Mouse (Mus musculus): ENCODE measurements around the gene Tmem51. TPM values are rescaled to one million over a fixed set of nuclear protein-coding genes. Genes with fewer than 3 reads are reported as not detected.

Gene Tmem51
- polyA plus RNA-seq, 1 experiment from 2014 or later, result 79.0 TPM

GRCm38 (mm10) chr4:142095513-142096241 lies 11.6 kb upstream of the Tmem51 start:
- Histone ChIP-seq H3K9me3 (ENCODE audit: control insufficient read depth, low read length) (no peaks in the 10 kb centered on the region), H3K4me2 (replicated peaks; ENCODE audit: low read depth) (no peak overlapping the region), H3K9ac (ENCODE audit: low read length) (0 out of 2 replicates have a peak overlapping the region, but pooled peaks have one; percentile 4), H3K36me3 (ENCODE audit: control insufficient read depth, insufficient read depth, low read length) (no peaks in the 10 kb centered on the region), H3K27me3 (ENCODE audit: control insufficient read depth, insufficient read depth, low read length) (no peaks in the 10 kb centered on the region), H3K27ac (replicated peaks) (peak overlapping the region; percentile 49; the same call in 1 of the 2 replicates), H3K4me3 (ENCODE audit: low read depth, low read length) (no peak overlapping the region), H3K4me1 (replicated peaks; ENCODE audit: control insufficient read depth, insufficient read depth) (peaks cover 3% of the 10 kb centered on the region)
- peak; percentile 43 for ATAC-seq (ENCODE audit: low FRiP score, low TSS enrichment)
- DNase-seq (ENCODE audit: low spot score), result peak; percentile 80
- TF ChIP-seq CTCF (IDR thresholded peaks at IDR 0.05; ENCODE audit: low read depth) (no peak), EP300 (optimal IDR thresholded peaks at IDR 0.05) (no peak)
- 32% methylated on average over 15 of the region's 15 CpGs for WGBS

GRCm38 (mm10) chr4:142094386-142094785 lies 10.3 kb upstream of the Tmem51 start:
- Histone ChIP-seq H3K9me3 (ENCODE audit: control insufficient read depth, low read length) (no peaks in the 10 kb centered on the region), H3K4me3 (ENCODE audit: low read depth, low read length) (no peak overlapping the region), H3K27ac (replicated peaks) (no peak overlapping the region), H3K4me1 (replicated peaks; ENCODE audit: control insufficient read depth, insufficient read depth) (peaks cover 3% of the 10 kb centered on the region), H3K4me2 (replicated peaks; ENCODE audit: low read depth) (no peak overlapping the region), H3K36me3 (ENCODE audit: control insufficient read depth, insufficient read depth, low read length) (no peaks in the 10 kb centered on the region), H3K9ac (ENCODE audit: low read length) (no peak overlapping the region), H3K27me3 (ENCODE audit: control insufficient read depth, insufficient read depth, low read length) (no peaks in the 10 kb centered on the region)
- no peak for DNase-seq (ENCODE audit: low spot score)
- ATAC-seq (ENCODE audit: low FRiP score, low TSS enrichment), result no peak
- TF ChIP-seq CTCF (IDR thresholded peaks at IDR 0.05; ENCODE audit: low read depth) (no peak), EP300 (optimal IDR thresholded peaks at IDR 0.05) (no peak)
- 78% methylated on average over 11 of the region's 11 CpGs for WGBS

- Histone ChIP-seq H3K27me3 (ENCODE audit: control insufficient read depth, insufficient read depth, low read length) (no peaks in the 10 kb centered on the region), H3K4me1 (replicated peaks; ENCODE audit: control insufficient read depth, insufficient read depth) (no peaks in the 10 kb centered on the region), H3K4me3 (ENCODE audit: low read depth, low read length) (no peak overlapping the region), H3K9ac (ENCODE audit: low read length) (no peak overlapping the region), H3K27ac (replicated peaks) (no peak overlapping the region), H3K4me2 (replicated peaks; ENCODE audit: low read depth) (no peak overlapping the region), H3K36me3 (ENCODE audit: control insufficient read depth, insufficient read depth, low read length) (no peaks in the 10 kb centered on the region), H3K9me3 (ENCODE audit: control insufficient read depth, low read length) (no peaks in the 10 kb centered on the region)
- WGBS, result 76% methylated on average over 2 of the region's 2 CpGs
- no peak for TF ChIP-seq CTCF (IDR thresholded peaks at IDR 0.05; ENCODE audit: low read depth)
- TF ChIP-seq EP300 (optimal IDR thresholded peaks at IDR 0.05), result no peak
- ATAC-seq (ENCODE audit: low FRiP score, low TSS enrichment) (no peak), DNase-seq (ENCODE audit: low spot score) (no peak)
These were observed 7.0 kb upstream of the Tmem51 start for GRCm38 (mm10) chr4:142091100-142091499.

GRCm38 (mm10) chr4:142089966-142090365 lies 5.9 kb upstream of the Tmem51 start:
- Histone ChIP-seq H3K9ac (ENCODE audit: low read length) (no peak overlapping the region), H3K27ac (replicated peaks) (no peak overlapping the region), H3K9me3 (ENCODE audit: control insufficient read depth, low read length) (no peaks in the 10 kb centered on the region), H3K4me1 (replicated peaks; ENCODE audit: control insufficient read depth, insufficient read depth) (no peaks in the 10 kb centered on the region), H3K4me3 (ENCODE audit: low read depth, low read length) (no peak overlapping the region), H3K27me3 (ENCODE audit: control insufficient read depth, insufficient read depth, low read length) (no peaks in the 10 kb centered on the region), H3K4me2 (replicated peaks; ENCODE audit: low read depth) (no peak overlapping the region), H3K36me3 (ENCODE audit: control insufficient read depth, insufficient read depth, low read length) (no peaks in the 10 kb centered on the region)
- TF ChIP-seq CTCF (IDR thresholded peaks at IDR 0.05; ENCODE audit: low read depth) (no peak), EP300 (optimal IDR thresholded peaks at IDR 0.05) (no peak)
- 79% methylated on average over 6 of the region's 6 CpGs for WGBS
- ATAC-seq (ENCODE audit: low FRiP score, low TSS enrichment) (no peak), DNase-seq (ENCODE audit: low spot score) (no peak)

- no peak for TF ChIP-seq EP300 (optimal IDR thresholded peaks at IDR 0.05)
- TF ChIP-seq CTCF (IDR thresholded peaks at IDR 0.05; ENCODE audit: low read depth), result no peak
These were observed 4.7 kb upstream of the Tmem51 start for GRCm38 (mm10) chr4:142088836-142089235.

GRCm38 (mm10) chr4:142088409-142088808 lies 4.3 kb upstream of the Tmem51 start:
- WGBS, result 56% methylated on average over 4 of the region's 4 CpGs
- TF ChIP-seq EP300 (optimal IDR thresholded peaks at IDR 0.05) (no peak), CTCF (IDR thresholded peaks at IDR 0.05; ENCODE audit: low read depth) (no peak)
- Histone ChIP-seq H3K4me2 (replicated peaks; ENCODE audit: low read depth) (no peak overlapping the region), H3K9ac (ENCODE audit: low read length) (no peak overlapping the region), H3K36me3 (ENCODE audit: control insufficient read depth, insufficient read depth, low read length) (no peaks in the 10 kb centered on the region), H3K27ac (replicated peaks) (no peak overlapping the region), H3K4me1 (replicated peaks; ENCODE audit: control insufficient read depth, insufficient read depth) (no peaks in the 10 kb centered on the region), H3K9me3 (ENCODE audit: control insufficient read depth, low read length) (no peaks in the 10 kb centered on the region), H3K4me3 (ENCODE audit: low read depth, low read length) (no peak overlapping the region), H3K27me3 (ENCODE audit: control insufficient read depth, insufficient read depth, low read length) (no peaks in the 10 kb centered on the region)
- DNase-seq (ENCODE audit: low spot score) (no peak), ATAC-seq (ENCODE audit: low FRiP score, low TSS enrichment) (no peak)

More at GRCm38 (mm10) chr4:142088836-142089235, 4.7 kb upstream of the Tmem51 start:
- no peaks in the 10 kb centered on the region for H3K36me3 ChIP-seq (ENCODE audit: control insufficient read depth, insufficient read depth, low read length)
- H3K9ac ChIP-seq (ENCODE audit: low read length), result no peak overlapping the region
- H3K4me1 ChIP-seq (replicated peaks; ENCODE audit: control insufficient read depth, insufficient read depth), result no peaks in the 10 kb centered on the region
- no peak overlapping the region for H3K4me2 ChIP-seq (replicated peaks; ENCODE audit: low read depth)
- DNase-seq (ENCODE audit: low spot score) (no peak), ATAC-seq (ENCODE audit: low FRiP score, low TSS enrichment) (no peak)
- no peak overlapping the region for H3K4me3 ChIP-seq (ENCODE audit: low read depth, low read length)
- H3K9me3 ChIP-seq (ENCODE audit: control insufficient read depth, low read length), result no peaks in the 10 kb centered on the region
- H3K27ac ChIP-seq (replicated peaks), result no peak overlapping the region
- 47% methylated on average over 6 of the region's 6 CpGs for WGBS
- H3K27me3 ChIP-seq (ENCODE audit: control insufficient read depth, insufficient read depth, low read length), result no peaks in the 10 kb centered on the region

All from stomach, postnatal 0 days (tissue).